Mouse (Mus musculus) G1E-ER4 (cell line): ENCODE data around the gene Psmc1. TPM values are rescaled to one million over a fixed set of nuclear protein-coding genes. Genes with fewer than 3 reads are reported as not detected.

Experiments
- GATA1 ChIP-seq: IDR thresholded peaks from one replicate; pipeline ENCODE4 v1.8.0; 2012; ENCODE audit warnings: low read length, inconsistent platforms
- polyA plus RNA-seq: library from polyadenylated mRNA; stranded (reverse); fragments of >175 nt; gene quantifications from 2 replicates; pipeline ENCODE4 v1.2.3, GENCODE M21; 2012

The Psmc1 gene
- polyA plus RNA-seq, 1 experiment = 11.4 TPM

GRCm38 (mm10) chr12:100142848-100143523, 33.0 kb downstream of the Psmc1 start:
- TF ChIP-seq GATA1 = no peak

DNA sequence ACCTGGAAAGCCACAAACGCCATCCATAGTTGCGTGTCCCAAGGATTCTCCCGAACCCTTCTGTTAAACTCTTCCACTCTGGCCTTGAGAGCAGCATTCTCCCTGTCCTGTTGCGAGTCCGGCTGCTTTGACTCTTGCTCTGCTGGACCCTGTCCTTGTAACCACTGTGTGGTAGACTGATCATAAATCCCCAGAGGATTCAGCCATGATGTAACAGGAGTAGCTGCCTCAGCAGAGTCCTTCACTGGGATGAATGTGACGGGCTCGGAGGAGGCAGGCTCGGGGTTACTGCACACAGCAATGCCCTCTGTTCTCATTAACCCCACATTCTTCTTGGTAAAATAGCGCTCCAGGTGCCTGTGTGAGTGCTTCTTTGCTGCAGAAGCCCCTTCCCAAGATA, 33.8 kb downstream of the Psmc1 start:
- TF ChIP-seq GATA1 = no peak

DNA sequence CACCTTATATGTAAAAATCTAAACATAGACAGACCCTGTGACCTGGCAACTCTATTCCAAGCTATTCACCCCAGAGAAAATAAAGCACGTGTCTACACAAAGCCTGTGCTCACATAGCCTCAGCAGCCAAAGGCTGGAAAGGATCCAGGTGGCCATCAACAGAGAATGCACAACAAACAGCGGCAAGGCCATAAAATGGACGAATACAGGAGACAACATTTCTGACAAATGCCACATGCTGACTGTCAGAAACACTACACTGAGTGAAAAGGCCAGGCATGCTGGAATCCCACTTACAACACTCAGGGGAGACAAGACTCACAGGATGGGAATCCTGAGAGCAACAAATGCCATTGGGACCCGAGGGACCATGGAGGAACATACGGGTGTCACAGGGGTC, 34.3 kb downstream of the Psmc1 start:
- no peak for TF ChIP-seq GATA1

DNA sequence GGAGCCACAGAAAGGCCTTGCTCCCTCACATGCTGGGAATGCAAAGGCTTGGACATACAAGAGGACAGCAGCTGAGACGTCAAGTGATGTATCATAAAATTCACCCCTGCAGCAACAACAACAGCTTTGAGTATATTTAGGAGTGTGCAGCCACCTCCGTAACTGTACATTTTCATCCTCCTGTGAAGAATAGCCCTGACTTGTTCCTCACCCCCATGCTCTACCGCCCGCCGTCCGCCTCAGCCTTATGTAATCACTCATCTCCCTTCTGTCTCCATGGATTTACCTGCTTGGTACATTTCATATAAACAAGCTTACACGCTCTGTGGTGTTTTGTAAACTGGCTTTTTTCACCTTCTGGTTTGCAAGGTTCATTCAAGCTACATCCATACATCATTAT, 42.5 kb downstream of the Psmc1 start:
- no peak for TF ChIP-seq GATA1

GRCm38 (mm10) chr12:100159261-100159975, 49.5 kb downstream of the Psmc1 start, which contains the start of gene Nrde2:
Nrde2 (minus strand) TSS chr12:100159653.
- TF ChIP-seq GATA1 = no peak

- TF ChIP-seq GATA1 = no peak
These were observed 55.1 kb downstream of the Psmc1 start for GRCm38 (mm10) chr12:100164991-100165500.

- TF ChIP-seq GATA1 = no peak
These were observed 56.2 kb downstream of the Psmc1 start for GRCm38 (mm10) chr12:100166177-100166576.

DNA sequence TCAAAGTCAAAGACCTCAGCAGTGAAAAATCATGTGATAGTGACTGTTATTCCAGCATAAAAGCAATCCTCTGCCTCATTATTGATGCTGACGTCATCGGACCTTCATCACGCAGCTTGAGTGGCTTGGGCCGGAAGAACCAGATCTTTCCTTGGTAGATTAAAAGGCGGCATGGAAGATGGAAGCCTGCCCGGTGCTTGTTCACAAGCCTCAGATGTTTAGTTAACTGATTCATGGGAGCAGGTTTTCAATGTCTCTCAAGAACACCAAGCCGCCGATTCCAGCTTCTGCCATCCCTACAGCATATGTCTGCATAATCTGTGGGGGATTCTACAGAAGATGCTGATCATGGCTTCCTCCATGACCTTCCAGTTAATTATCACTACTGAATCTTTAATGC, 57.0 kb downstream of the Psmc1 start:
- no peak for TF ChIP-seq GATA1

GRCm38 (mm10) chr12:100167502-100167901, 57.5 kb downstream of the Psmc1 start:
- TF ChIP-seq GATA1 = no peak

- TF ChIP-seq GATA1 = no peak
These were observed 58.2 kb downstream of the Psmc1 start for GRCm38 (mm10) chr12:100167931-100168871.

GRCm38 (mm10) chr12:100172481-100172880, 62.5 kb downstream of the Psmc1 start:
- no peak for TF ChIP-seq GATA1

Other genes starting within 250 kb of the Psmc1 start
- gene Efcab11, start 225.7 kb upstream of the Psmc1 start, polyA plus RNA-seq = 2.7 and 4.0 TPM in 2 replicates
- gene Tdp1, start 225.6 kb upstream of the Psmc1 start, polyA plus RNA-seq = 17.4 and 29.8 TPM in 2 replicates
- gene Kcnk13, start 145.7 kb upstream of the Psmc1 start, polyA plus RNA-seq = not detected in 2 replicates
- 9.3 and 9.5 TPM in 2 replicates for gene Nrde2, start 49.5 kb downstream of the Psmc1 start, polyA plus RNA-seq
- 626 and 796 TPM in 2 replicates for gene Calm1, start 89.3 kb downstream of the Psmc1 start, polyA plus RNA-seq